Mouse (Mus musculus): ENCODE results near the gene Chd6. TPM values are rescaled to one million over a fixed set of nuclear protein-coding genes. Genes with fewer than 3 reads are reported as not detected.

Chd6 gene
- total RNA-seq, 1 experiment from 2014 or later, result 67.6 TPM

DNA sequence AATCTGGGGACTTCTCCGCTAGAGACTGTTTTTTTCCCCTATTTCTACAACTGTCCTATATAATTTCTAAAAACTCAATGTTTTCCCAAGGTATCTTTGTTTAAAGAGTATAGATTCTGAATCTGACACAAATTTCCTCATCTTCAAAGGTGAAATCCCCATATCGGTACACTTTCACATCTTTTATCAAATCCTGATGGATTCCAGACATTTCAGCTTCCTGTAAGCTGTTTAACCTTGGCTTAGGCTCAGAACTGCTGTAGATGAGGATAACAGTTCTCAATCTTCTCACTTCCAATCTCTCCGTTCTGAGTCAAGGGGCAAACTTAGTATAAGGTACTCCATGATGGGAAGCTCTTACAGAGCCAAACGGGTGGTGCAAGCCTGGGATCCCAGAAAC lies 32.6 kb downstream of the Chd6 start:
- no peak for ATAC-seq (replicated peaks; ENCODE audit: low read depth, poor library complexity, severe bottlenecking)

DNA sequence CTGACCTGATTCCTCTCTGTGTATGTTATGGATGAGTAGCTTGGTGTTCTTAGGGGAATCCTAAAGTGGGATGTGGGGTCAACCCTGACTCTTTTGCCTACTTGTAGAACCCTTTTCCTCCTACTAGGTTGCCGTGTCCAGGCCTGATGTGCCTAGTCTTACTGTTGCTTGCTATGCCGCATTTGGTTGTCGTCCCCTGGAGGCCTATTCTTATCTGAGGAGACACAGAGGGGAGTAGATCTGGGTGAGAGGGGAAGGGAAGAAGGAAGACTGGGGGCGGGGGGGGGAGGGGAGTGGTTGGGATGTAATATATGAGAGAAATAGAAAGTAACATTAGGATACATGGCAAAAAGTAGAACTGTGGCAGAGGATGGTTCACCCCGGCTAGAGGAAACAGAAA lies 33.3 kb downstream of the Chd6 start:
- no peak for ATAC-seq (replicated peaks; ENCODE audit: low read depth, poor library complexity, severe bottlenecking)

DNA sequence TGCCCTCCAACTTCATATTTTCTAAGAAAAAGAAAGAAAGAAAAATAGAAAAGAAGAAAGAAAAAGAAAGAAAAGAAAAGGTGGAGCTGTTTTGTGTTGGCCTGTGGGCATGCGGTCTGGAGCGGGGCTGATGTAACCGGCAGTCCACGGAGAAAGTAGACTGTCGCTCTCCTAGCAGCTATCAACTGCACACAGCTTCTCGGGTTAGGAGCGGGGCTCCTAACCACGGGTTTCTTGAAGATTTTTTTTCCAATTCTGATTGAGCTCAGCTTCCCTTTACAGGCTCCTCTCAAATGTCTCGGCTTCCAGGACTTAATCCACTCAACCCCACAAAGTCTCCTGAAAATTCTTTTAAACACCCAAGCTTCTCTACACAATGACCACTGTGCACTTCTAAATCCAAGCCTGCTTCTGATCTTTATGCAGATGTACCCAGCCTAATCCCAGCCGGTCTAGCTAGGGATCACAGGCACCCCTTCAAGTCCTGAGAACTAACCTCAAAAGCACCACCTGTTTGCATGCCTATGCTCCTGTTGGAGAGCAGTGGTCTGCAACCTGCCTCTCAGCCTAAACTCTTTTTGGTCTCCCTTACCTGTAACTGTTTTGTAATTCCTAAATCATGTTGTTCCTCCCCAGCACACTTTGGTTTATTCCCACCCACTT lies 42.6 kb downstream of the Chd6 start:
- ATAC-seq (replicated peaks; ENCODE audit: low read depth, poor library complexity, severe bottlenecking), result peak; percentile 90

DNA sequence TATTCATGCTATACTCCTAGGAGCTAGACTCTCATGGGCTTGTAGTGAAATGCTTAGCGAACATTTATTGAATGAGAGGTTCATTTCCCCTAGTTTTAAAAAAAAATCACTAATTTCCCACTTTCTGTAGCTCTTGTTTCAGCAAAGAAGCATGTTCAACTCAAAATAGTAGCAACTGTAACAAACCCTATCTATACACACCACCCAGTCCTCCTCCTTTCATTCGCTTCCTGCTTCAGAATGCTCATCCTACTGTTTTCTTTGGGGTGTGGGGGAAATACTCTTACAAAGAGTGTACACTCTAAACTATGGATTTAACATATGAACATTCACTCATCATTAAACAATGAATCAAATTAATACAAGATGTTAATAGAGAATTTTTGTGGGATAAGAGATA lies 43.3 kb downstream of the Chd6 start:
- peak; percentile 40; the same call in 1 of the 2 replicates for ATAC-seq (replicated peaks; ENCODE audit: low read depth, poor library complexity, severe bottlenecking)

DNA sequence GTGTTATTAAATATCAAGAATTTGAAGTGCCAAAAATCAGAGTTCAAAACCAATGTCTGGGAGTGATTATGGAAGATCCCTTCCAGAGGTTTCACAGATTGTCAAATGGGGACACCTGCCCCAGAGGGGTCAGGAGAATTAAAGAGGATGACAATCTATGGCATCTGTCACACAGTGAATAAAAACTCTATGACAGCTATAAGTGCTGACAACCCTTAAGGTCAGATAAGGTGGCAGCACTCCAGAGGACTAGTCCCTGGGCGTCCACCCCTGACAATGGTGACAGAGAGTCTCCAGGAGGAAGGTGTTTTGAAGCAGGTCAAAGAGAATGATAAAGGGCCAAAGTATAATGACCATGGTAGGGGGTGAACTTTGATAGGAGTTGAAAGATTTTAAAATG lies 44.0 kb downstream of the Chd6 start:
- ATAC-seq (replicated peaks; ENCODE audit: low read depth, poor library complexity, severe bottlenecking), result peak; percentile 26; the same call in 1 of the 2 replicates

DNA sequence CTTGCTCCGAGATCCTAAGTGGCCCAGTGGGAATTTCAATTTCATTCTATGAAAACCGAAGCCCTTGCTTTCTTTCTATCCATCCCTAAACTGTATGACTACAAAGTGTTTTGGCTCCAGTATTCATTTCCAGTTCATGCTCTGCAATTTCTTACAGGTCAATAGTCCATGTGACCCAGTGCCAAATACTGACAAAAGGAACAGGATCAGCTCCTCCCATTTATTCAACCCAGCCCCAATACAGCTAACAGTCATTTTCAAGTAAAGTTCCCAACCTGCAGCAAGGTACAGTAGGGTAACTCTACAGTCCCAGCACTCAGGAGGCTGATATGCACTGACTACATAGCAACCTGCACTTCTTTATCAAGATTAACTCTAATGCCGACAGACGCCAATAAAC lies 50.0 kb downstream of the Chd6 start:
- no peak for ATAC-seq (replicated peaks; ENCODE audit: low read depth, poor library complexity, severe bottlenecking)

DNA sequence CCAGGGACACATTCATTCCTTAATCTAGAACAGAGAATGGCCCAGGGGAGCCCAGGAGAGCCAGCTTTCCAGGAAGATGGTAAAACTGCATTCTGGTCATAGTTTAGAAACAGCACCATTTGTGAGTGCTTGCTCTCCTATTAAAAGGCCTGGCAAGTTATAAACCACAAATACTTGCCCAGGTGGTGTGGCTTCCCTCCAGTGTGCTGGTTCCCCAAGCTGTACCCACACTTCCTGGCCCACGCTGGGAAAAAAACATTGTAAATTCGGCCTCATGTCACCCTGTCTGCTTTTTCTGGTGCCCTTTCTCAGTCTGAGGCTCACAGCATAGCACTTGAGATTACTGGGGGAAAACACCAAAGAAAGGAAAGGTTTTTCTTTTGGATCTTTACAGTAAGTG lies 55.1 kb downstream of the Chd6 start:
- ATAC-seq (replicated peaks; ENCODE audit: low read depth, poor library complexity, severe bottlenecking), result peak; percentile 50

DNA sequence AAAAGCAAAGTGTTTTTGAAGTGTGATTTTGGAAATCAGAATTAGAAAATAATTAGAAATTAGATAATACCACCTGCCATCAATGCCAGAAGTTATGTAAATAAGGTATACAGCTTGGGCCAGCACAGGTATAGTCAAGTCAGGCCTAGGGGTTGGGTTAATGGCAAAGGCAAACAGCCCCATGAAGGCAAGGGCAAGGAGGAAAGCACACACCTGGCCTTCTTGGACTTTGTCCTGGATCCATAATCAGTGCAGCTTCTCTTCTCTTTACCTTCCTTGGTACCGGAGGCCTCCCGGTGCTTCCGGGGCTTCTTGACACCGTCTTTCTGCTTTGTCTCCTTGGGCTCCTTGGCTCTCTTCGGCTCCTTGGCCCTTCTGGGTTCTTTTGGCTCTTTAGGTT lies 56.7 kb downstream of the Chd6 start:
- no peak for ATAC-seq (replicated peaks; ENCODE audit: low read depth, poor library complexity, severe bottlenecking)

DNA sequence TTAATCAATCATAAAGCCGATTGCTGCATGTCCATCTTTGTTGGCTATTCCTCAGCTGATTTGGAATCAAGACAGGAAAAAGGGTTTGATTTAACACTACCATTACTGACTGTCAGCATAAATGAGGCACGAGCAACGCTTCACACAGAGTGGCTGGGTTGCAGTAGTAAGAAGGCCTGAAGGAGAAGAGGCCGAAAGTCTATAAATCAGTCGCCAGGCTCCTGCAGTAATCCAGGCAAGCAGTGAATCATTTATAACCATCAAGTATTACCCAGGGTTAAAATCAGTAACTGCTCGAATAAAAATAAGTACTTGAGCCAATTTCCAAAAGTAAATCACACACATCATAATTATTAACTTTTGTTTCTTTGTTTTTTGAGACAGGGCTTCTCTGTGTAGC lies 59.4 kb downstream of the Chd6 start:
- no peak for ATAC-seq (replicated peaks; ENCODE audit: low read depth, poor library complexity, severe bottlenecking)

DNA sequence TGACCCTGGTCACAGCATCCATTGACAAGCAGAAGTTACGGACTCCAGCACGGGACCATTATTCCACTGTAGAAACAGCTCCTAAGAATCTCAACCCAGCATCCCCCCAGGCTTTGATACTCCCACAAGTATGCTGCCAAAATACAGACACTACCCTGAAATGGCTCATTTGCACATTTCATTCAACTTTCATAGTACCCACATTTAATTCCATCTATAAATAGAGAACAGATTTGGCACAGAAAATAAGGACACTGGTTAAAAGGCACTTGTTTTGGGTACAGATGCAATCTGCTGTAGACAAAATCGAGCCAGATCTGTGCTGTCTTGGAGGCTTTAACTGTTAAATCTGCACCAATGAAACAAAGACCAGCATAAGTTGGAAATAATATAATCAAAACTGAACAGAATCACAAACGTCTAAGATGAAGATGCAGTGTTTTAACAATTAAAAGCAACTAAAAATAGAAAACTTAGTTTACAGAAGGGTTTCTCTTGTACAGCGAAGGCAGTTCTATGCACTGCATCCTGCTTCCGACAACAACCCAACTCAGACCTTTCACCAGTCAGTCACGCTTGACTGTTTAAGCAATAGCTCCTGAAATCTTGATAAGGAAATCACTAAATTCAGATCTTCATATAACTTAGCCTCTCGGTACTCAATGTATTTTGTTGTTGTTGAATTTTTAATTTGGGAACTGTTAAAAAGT lies 64.2 kb downstream of the Chd6 start:
- no peak for ATAC-seq (replicated peaks; ENCODE audit: low read depth, poor library complexity, severe bottlenecking)

DNA sequence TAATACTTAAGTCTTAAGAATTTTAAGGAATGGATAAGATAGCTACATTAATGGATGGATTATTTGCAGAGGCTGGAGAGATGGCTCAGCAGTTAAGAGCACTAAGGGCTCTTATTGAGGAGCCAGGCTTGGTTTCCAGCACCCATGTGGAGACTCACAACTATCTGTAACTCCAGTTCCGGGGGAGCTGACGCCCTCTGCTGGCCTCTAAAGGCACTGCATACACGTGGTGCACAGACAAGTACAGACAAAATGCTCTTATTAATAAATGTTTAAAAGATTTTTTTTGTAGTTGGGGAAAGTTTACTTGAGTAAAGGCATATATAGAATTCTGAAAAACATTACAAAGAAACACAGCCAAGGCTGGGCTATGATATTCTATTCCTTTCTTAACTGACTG lies 66.0 kb downstream of the Chd6 start:
- ATAC-seq (replicated peaks; ENCODE audit: low read depth, poor library complexity, severe bottlenecking), result no peak

DNA sequence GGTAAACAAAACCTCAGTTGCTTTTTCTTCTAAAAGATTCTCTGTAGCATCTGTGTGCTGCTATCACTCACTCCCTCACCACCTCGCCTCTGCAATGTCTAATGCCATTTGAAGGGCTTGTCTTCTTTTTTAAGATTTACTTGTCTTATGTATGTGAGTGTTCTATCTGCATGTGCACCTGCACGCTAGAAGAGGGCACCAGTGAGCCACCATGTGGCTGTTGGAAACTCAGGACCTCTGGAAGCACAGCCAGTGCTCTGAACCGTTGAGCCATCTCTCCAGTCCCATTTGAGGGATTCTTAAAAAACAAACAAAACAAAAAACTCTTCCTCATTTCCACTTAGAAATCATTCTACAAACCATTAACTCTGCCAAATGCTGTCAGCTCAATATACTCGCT lies 68.1 kb downstream of the Chd6 start:
- no peak for ATAC-seq (replicated peaks; ENCODE audit: low read depth, poor library complexity, severe bottlenecking)

DNA sequence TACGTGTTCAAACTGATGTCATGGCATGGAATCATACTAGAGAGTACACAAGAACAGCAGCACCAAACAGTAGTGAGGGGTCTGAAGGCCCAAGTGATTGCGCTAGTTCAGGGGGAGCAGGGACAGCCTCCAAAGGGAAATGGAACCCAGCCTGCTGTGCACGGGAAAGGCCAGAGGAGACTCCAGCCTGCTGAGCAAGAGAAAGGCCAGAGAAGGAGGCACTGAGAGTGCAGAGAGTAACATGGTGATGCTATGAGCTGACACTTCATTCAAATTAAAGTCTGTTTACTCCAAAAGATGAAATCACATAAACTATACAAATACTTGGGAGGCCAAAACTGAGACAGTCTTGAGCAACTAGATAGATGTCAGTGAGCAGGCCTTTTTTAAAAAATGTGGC lies 71.1 kb downstream of the Chd6 start:
- no peak for ATAC-seq (replicated peaks; ENCODE audit: low read depth, poor library complexity, severe bottlenecking)

DNA sequence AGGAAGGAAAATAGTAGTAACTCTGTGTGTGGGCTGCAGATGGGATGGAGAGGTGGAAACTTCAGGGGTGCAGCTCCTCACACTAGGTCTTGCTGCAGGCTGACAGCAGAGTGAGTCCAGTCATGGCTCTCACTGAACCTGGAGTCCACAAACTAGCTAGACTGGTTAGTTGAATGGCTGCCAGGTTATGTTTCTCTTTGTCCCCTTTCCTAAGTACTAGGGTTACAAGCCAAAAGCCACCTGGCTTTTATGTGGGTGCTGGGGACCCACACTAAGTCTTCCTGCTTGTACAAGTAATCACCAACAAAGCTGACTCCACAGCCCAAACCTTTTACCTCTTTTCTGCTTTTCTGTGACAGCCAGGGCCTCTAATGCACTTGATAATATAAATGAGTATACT lies 75.7 kb downstream of the Chd6 start:
- no peak for ATAC-seq (replicated peaks; ENCODE audit: low read depth, poor library complexity, severe bottlenecking)

DNA sequence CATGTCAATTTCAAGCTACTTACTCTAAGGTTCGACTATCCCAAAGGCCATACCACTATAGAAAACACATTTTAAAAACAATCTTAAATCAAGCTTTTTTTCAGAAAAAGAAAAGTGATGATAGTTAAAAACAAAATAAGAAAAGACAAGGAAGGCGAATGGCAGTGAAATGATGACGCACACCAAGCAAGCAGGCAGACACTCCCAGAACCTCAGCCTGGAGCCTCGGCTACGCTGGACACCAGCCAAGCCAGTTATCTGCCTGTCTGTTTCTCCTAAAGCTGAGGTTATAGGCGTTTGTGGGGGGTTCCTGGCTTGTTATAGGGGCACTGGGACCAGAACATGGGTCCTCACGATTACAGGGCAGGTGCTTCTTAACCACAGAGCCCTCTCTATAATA lies 76.5 kb downstream of the Chd6 start:
- ATAC-seq (replicated peaks; ENCODE audit: low read depth, poor library complexity, severe bottlenecking), result no peak

DNA sequence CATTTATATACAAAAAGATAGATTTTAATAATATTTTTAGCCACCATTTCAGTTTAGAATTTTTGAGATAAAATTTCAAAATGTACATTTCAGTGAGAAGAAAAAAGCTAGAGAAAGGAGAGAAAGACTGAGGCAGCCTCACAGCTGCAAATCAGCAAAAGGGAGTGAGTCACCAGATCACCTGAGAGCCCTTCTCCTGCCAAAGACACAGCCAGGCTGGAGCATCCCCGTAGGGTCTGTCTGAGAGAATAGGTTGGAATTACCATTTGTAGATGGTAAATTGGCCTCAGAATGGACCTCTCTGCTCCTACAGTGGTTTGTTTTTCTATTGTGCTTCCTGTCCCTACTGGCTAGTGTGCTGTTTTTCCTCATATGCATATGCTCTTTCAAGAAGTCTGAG lies 84.3 kb downstream of the Chd6 start:
- ATAC-seq (replicated peaks; ENCODE audit: low read depth, poor library complexity, severe bottlenecking), result no peak

DNA sequence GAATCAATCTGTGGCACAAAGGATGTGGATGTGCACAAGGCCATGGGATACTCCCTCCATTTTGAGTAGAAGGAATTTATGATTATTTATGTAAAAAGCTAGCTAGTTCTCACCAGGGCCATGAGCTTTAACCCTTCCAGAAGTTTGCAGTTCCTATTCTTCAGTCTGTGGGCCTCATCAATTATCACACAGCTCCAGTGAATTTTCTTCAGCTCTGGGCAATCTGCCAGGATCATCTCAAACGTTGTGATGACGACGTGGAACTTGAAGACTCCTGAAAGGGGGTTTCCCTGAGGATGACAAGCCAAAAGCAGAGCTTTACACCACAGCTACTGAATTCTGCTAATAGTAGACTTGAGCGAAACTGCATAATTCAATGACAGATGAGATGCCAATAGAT lies 91.0 kb downstream of the Chd6 start:
- no peak for ATAC-seq (replicated peaks; ENCODE audit: low read depth, poor library complexity, severe bottlenecking)

DNA sequence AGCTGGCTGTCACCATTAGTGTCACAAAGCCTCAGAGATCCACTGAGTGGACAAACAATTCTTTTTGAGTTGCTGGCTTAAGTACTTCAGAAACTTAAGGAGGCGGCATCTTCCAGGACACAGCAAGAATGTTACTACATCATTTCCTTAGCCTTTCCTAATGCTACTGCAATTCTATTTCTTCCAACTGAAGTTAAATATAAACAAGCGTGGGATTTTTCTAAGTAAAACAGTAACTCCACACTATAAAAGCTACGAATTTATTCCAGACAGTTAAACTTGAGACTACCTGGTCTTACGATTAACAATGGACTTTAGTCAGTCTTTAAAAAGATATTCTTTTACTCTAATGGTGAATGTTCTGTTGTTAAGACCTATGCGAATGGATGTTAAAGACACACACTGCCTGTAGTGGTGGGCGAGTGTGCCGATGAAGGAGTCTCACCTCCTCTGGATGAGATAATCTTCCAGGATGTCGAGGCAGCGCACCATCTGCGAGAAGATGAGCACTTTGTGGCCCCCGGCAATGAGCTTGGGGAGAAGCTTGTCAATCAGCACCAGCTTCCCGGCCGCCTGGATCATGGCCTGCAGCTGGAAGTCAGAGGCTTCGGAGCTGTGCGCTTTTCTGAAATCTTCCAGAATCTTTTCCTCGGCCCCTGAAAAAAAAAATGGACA lies 96.2 kb downstream of the Chd6 start:
- no peak for ATAC-seq (replicated peaks; ENCODE audit: low read depth, poor library complexity, severe bottlenecking)

DNA sequence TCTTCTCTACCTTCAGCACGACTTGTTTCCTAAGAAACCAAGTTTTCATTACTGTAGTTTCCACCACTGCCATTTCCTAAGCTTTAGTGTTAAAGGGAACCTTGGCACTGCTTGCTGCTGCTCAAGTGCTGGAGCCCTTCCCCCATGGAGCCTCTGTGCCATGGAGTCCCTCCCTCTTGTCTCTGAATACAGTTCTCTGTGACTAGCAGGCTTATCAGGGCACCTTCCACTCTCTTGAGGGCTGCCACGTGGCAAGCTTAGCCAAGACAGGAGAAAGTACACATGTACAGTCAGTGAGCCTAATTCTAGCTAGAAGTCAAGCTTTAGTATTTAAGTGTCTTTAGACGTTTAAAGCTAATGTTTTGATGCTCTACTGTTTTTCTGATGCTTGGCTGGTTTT lies 104.5 kb downstream of the Chd6 start:
- ATAC-seq (replicated peaks; ENCODE audit: low read depth, poor library complexity, severe bottlenecking), result peak; percentile 72

DNA sequence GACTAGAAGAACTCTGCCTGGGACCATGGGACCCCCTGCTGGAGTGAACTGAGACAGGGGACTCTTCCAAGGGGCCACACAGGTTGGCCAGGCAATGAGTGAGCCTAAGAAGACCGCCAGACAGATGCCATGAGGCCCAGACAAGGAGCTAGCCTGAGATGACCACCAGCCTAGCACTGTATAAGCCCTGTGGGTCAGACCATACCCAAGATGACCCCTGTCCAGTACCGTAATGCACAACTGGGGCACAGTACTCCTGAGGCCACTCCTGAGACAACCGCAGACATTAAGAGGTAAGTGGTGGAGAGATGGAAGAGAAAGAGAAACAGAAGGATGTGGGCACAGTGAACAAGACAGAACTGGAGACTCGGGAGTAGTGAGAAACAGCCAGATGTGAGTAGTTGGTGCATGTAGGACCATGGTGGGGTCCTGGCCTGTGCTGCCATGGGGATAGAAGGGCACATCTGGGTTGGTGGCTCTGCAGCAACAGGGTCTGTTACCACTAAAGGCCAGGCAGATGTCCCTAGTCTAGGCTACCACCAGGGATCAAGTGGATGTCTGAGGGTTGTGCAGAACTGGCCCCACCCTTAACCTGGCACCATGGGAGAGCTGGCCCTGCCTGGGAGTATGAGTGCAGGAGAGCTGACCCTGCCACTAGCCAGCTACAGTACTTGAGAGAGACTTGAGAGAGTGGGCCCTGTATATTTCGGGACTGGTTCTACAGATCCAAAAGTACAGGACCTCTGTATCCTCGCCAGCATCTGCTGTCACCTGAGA lies 111.7 kb downstream of the Chd6 start:
- no peak for ATAC-seq (replicated peaks; ENCODE audit: low read depth, poor library complexity, severe bottlenecking)

DNA sequence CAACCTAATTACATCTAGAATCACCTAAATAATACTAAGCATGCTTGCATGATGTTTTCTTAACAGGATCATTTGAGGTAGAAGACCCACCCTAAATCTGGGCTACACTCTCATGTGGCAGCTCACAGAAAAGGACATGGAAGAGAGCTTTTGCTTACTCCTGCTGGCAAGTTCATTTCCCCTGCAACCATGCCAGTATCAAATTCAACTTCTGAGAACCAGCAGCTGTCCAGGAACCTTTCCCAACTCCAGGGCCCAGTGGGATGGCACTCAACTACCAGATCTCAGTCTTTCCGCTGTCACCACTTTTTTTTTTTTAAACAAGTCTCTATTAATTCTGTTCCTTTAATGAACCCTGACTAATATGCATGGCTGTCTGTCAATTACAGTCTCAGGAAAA lies 114.7 kb downstream of the Chd6 start:
- no peak for ATAC-seq (replicated peaks; ENCODE audit: low read depth, poor library complexity, severe bottlenecking)

All from common myeloid progenitor, adult 5-6 weeks (primary cell).